Mouse (Mus musculus): Measurements from ENCODE around the gene Gm42791. TPM values are rescaled to one million over a fixed set of nuclear protein-coding genes. Genes with fewer than 3 reads are reported as not detected.

Gm42791 gene
- total and polyA plus RNA-seq, 3 experiments: 0.42 to 1.3 TPM; not detected in 1

DNA sequence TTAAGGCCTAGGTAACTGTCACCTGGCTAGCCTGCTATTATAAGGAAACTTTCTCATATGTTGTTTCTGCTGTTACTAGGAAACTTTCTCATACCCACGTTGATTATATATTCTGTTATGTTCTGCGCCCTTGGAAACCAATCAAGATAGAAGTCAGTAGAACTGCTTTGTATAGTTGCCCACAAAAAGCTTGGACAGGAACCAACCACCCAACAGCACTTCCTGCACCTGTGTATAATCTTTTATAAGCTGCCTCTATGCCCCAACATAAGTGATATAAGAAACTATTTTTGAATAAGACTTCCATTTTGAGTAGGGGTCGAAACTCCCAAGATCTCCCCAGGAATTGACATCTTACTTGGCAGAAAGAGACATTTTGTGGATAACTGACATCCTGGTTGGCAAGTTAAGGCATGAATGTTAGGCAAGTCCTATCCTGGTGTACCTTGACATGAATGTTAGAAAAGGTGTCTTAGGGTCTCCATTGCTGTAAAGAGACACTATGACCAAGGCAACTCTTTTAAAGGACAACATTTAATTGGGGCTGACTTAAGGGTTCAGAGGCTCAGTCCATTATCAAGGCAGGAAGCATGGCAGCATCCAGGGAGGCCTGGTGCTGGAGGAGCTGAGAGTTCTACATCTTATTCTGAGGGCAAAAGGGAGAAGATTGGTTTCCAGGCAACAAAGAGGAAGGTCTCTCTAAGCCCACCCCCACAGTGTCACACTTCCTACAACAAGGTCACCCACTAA lies 22.9 kb upstream of the Gm42791 start:
- Histone ChIP-seq H3K79me2 (replicated peaks; ENCODE audit: control insufficient read depth, extremely low read depth, insufficient read depth, poor library complexity, severe bottlenecking) (no peaks in the 10 kb centered on the region), H3K27me3 (replicated peaks) (no peaks in the 10 kb centered on the region), H3K4me3 (replicated peaks in 1 of 3; ENCODE audit: low read depth in 2 of 3, low read length in 2 of 3, poor library complexity in 1 of 3) (no peak overlapping the region), H3K36me3 (replicated peaks in 1 of 2; ENCODE audit: control insufficient read depth in 1 of 2, insufficient read depth in 1 of 2, low read length in 1 of 2) (no peaks in the 10 kb centered on the region), H3K27ac (ENCODE audit: insufficient read depth, low read depth) (no peak overlapping the region), H3K4me2 (ENCODE audit: insufficient read depth, low read depth, poor library complexity, severe bottlenecking) (no peak overlapping the region), H3K9me3 (replicated peaks; ENCODE audit: low read length) (no peaks in the 10 kb centered on the region), H3K4me1 (ENCODE audit: control insufficient read depth in 1 of 2, insufficient read depth in 2 of 2) (peaks cover 10 to 44% of the 10 kb centered on the region in 2 experiments), H3K9ac (ENCODE audit: insufficient read depth, low read depth) (no peak overlapping the region)
- TF ChIP-seq SMC3 (IDR thresholded peaks at IDR 0.05; ENCODE audit: low read depth, low read length): no peak
- no peak for TF ChIP-seq USF1 (IDR thresholded peaks at IDR 0.05; ENCODE audit: low read depth, low read length)
- TF ChIP-seq TCF12 (IDR thresholded peaks at IDR 0.05; ENCODE audit: low read depth, low read length): no peak
- no peak for DNase-seq (ENCODE audit: extremely low read depth)
- in situ Hi-C loops (cut with MboI; ENCODE audit: low pct_ligation_motif_present, low pct_unique_long_range_greater_than_20kb, low sequenced_read_pairs): no loop called here
- dilution Hi-C loops (cut with MboI; ENCODE audit: extremely low pct_ligation_motif_present, extremely low pct_unique_long_range_greater_than_20kb, low sequenced_read_pairs): no loop called here

DNA sequence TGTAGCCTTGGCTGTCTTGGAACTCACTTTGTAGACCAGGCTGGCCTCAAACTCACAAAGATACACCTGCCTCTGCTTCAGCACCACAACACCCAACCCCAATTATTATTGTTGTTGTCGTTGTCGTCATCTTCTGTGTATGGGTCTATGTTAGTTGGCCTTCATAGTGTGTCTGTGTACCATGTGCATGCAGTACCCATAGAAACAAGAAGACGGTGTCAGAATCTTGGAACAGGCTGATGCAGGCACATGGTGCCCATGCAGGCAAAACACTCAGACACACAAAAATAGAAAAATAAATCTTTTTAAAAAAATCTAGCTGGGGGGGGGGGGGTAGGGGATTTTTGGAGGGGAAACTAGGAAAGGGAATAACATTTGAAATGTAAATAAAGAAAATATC lies 22.2 kb upstream of the Gm42791 start:
- Histone ChIP-seq H3K36me3 (replicated peaks in 1 of 2; ENCODE audit: control insufficient read depth in 1 of 2, insufficient read depth in 1 of 2, low read length in 1 of 2) (peaks cover 0 to 1% of the 10 kb centered on the region in 2 experiments), H3K9ac (ENCODE audit: insufficient read depth, low read depth) (no peak overlapping the region), H3K27ac (ENCODE audit: insufficient read depth, low read depth) (no peak overlapping the region), H3K4me2 (ENCODE audit: insufficient read depth, low read depth, poor library complexity, severe bottlenecking) (no peak overlapping the region), H3K4me3 (replicated peaks in 1 of 3; ENCODE audit: low read depth in 2 of 3, low read length in 2 of 3, poor library complexity in 1 of 3) (no peak overlapping the region), H3K4me1 (ENCODE audit: control insufficient read depth in 1 of 2, insufficient read depth in 2 of 2) (peaks cover 10 to 44% of the 10 kb centered on the region in 2 experiments), H3K27me3 (replicated peaks) (no peaks in the 10 kb centered on the region), H3K79me2 (replicated peaks; ENCODE audit: control insufficient read depth, extremely low read depth, insufficient read depth, poor library complexity, severe bottlenecking) (no peaks in the 10 kb centered on the region), H3K9me3 (replicated peaks; ENCODE audit: low read length) (peaks cover 7% of the 10 kb centered on the region)
- in situ Hi-C loops (cut with MboI; ENCODE audit: low pct_ligation_motif_present, low pct_unique_long_range_greater_than_20kb, low sequenced_read_pairs) (no loop called here), dilution Hi-C loops (cut with MboI; ENCODE audit: extremely low pct_ligation_motif_present, extremely low pct_unique_long_range_greater_than_20kb, low sequenced_read_pairs) (no loop called here)
- no peak for TF ChIP-seq BHLHE40 (IDR thresholded peaks at IDR 0.05; ENCODE audit: low read depth, low read length)
- TF ChIP-seq MXI1 (IDR thresholded peaks at IDR 0.05; ENCODE audit: low read depth, low read length): no peak
- TF ChIP-seq MYC (IDR thresholded peaks at IDR 0.05; ENCODE audit: low read depth, low read length): no peak
- no peak for TF ChIP-seq MAFK (IDR thresholded peaks at IDR 0.05; ENCODE audit: insufficient replicate concordance, low read length)
- TF ChIP-seq ELF1 (IDR thresholded peaks at IDR 0.05; ENCODE audit: low read depth, low read length): no peak
- TF ChIP-seq TCF12 (IDR thresholded peaks at IDR 0.05; ENCODE audit: low read depth, low read length): no peak
- no peak for TF ChIP-seq IRF4 (IDR thresholded peaks at IDR 0.05; ENCODE audit: low read depth, low read length)
- no peak for DNase-seq (ENCODE audit: extremely low read depth)

DNA sequence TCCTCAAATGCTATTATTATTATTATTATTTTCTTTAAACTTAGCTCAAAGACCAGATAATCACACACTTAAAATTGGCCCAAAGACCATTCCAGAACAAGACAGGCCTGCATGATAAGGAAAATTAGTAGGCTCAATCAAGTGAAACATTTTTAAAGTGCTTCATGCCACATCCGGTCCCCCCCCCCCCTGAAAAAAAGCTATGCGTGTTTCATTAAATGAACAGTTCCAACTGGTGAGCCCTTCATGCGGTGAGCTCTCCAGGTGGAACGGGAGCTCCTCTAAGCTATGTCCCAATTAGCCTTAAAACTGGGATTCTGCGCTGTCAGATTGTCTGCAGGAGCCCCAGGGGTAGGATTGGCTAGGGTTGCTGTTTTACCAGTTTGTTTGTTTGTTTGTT lies 21.3 kb upstream of the Gm42791 start:
- H3K27ac ChIP-seq (ENCODE audit: insufficient read depth, low read depth): no peak overlapping the region
- H3K4me1 ChIP-seq (ENCODE audit: control insufficient read depth in 1 of 2, insufficient read depth in 2 of 2): peaks cover 10 to 44% of the 10 kb centered on the region in 2 experiments
- H3K9ac ChIP-seq (ENCODE audit: insufficient read depth, low read depth): no peak overlapping the region
- dilution Hi-C loops (cut with MboI; ENCODE audit: extremely low pct_ligation_motif_present, extremely low pct_unique_long_range_greater_than_20kb, low sequenced_read_pairs): no loop called here
- H3K36me3 ChIP-seq (replicated peaks in 1 of 2; ENCODE audit: control insufficient read depth in 1 of 2, insufficient read depth in 1 of 2, low read length in 1 of 2): peaks cover 0 to 2% of the 10 kb centered on the region in 2 experiments
- no peak overlapping the region for H3K4me3 ChIP-seq (replicated peaks in 1 of 3; ENCODE audit: low read depth in 2 of 3, low read length in 2 of 3, poor library complexity in 1 of 3)
- peaks cover 8% of the 10 kb centered on the region for H3K9me3 ChIP-seq (replicated peaks; ENCODE audit: low read length)
- no peak for DNase-seq (ENCODE audit: extremely low read depth)
- in situ Hi-C loops (cut with MboI; ENCODE audit: low pct_ligation_motif_present, low pct_unique_long_range_greater_than_20kb, low sequenced_read_pairs): no loop called here
- TF ChIP-seq EP300 (IDR thresholded peaks at IDR 0.05; ENCODE audit: low read length) (no peak), RCOR1 (conservative IDR thresholded peaks at IDR 0.05; ENCODE audit: low read depth, low read length) (no peak), E2F4 (IDR thresholded peaks at IDR 0.05; ENCODE audit: insufficient replicate concordance, low read depth, low read length) (no peak), IRF4 (IDR thresholded peaks at IDR 0.05; ENCODE audit: low read depth, low read length) (no peak), MAX (IDR thresholded peaks at IDR 0.05; ENCODE audit: low read length) (no peak)
- no peak overlapping the region for H3K4me2 ChIP-seq (ENCODE audit: insufficient read depth, low read depth, poor library complexity, severe bottlenecking)
- no peaks in the 10 kb centered on the region for H3K27me3 ChIP-seq (replicated peaks)
- no peaks in the 10 kb centered on the region for H3K79me2 ChIP-seq (replicated peaks; ENCODE audit: control insufficient read depth, extremely low read depth, insufficient read depth, poor library complexity, severe bottlenecking)
